Mouse (Mus musculus) lung, postnatal 4 days (tissue): ENCODE data around the gene Akr1d1.

Experiments
- DNase-seq, 2 experiments: peaks; one replicate each; pipeline ENCODE4 v3.0.0; 2021

The Akr1d1 gene

GRCm38 (mm10) chr6:37571939-37572338 lies 42.0 kb downstream of the Akr1d1 start:
- no peak for DNase-seq

GRCm38 (mm10) chr6:37572935-37573334 lies 43.0 kb downstream of the Akr1d1 start:
- DNase-seq: no peak

- DNase-seq: no peak
Observed at GRCm38 (mm10) chr6:37580476-37580875, 50.5 kb downstream of the Akr1d1 start.

- DNase-seq: peak; percentile 70 to 79
Observed at GRCm38 (mm10) chr6:37589340-37589962, 59.5 kb downstream of the Akr1d1 start.

GRCm38 (mm10) chr6:37590800-37591199 lies 60.8 kb downstream of the Akr1d1 start:
- no peak for DNase-seq

GRCm38 (mm10) chr6:37592101-37593032 lies 62.4 kb downstream of the Akr1d1 start:
- peak; percentile 42 to 66 for DNase-seq

- no peak for DNase-seq
Observed at GRCm38 (mm10) chr6:37593033-37593374, 63.0 kb downstream of the Akr1d1 start.

GRCm38 (mm10) chr6:37593551-37594089 lies 63.6 kb downstream of the Akr1d1 start:
- no peak for DNase-seq

- DNase-seq: no peak
Observed at GRCm38 (mm10) chr6:37597088-37597487, 67.1 kb downstream of the Akr1d1 start.

- DNase-seq: no peak
Observed at GRCm38 (mm10) chr6:37598033-37598432, 68.1 kb downstream of the Akr1d1 start.

GRCm38 (mm10) chr6:37600976-37601498 lies 71.1 kb downstream of the Akr1d1 start:
- DNase-seq: no peak

GRCm38 (mm10) chr6:37602857-37603765 lies 73.1 kb downstream of the Akr1d1 start:
- DNase-seq: no peak

- DNase-seq: no peak
Observed at GRCm38 (mm10) chr6:37604178-37604883, 74.4 kb downstream of the Akr1d1 start.

- no peak for DNase-seq
Observed at GRCm38 (mm10) chr6:37604884-37605269, 74.9 kb downstream of the Akr1d1 start.

- DNase-seq: no peak
Observed at GRCm38 (mm10) chr6:37607511-37608289, 77.7 kb downstream of the Akr1d1 start.

- no peak for DNase-seq
Observed at GRCm38 (mm10) chr6:37612603-37613284, 82.8 kb downstream of the Akr1d1 start.

- DNase-seq: no peak
Observed at GRCm38 (mm10) chr6:37615490-37615889, 85.5 kb downstream of the Akr1d1 start.

GRCm38 (mm10) chr6:37616136-37616535 lies 86.2 kb downstream of the Akr1d1 start:
- no peak for DNase-seq

GRCm38 (mm10) chr6:37617431-37618011 lies 87.5 kb downstream of the Akr1d1 start:
- DNase-seq: peak; percentile 48 to 55
